Mouse (Mus musculus) kidney, embryonic 16.5 days (tissue): Measurements from ENCODE around the gene Creb3. TPM values are rescaled to one million over a fixed set of nuclear protein-coding genes. Genes with fewer than 3 reads are reported as not detected.

Source experiments
- ATAC-seq: fragments of 200-750 bp; cut with Nextera tagmentation; 2 replicates; pipeline ENCODE4 v1.8.0; 2017; ENCODE audit warnings: moderate TSS enrichment; ENCODE audit not compliant: low FRiP score, low TSS enrichment
- H3K27ac ChIP-seq: fragments of 300-500 bp; sonication (generic); 2 replicates; pipeline ENCODE4 v1.5.1; 2014; ENCODE audit warnings: low read length
- H3K27me3 ChIP-seq: fragments of 300-500 bp; sonication (generic); 2 replicates; pipeline ENCODE4 v1.6.1; 2014; ENCODE audit warnings: low read length, control low read depth, mixed read lengths; ENCODE audit not compliant: insufficient read depth
- H3K36me3 ChIP-seq: fragments of 300-500 bp; sonication (generic); 2 replicates; pipeline ENCODE4 v1.6.1; 2014; ENCODE audit warnings: low read length, control low read depth, mixed read lengths; ENCODE audit not compliant: insufficient read depth
- H3K4me1 ChIP-seq: fragments of 300-500 bp; sonication (generic); 2 replicates; pipeline ENCODE4 v1.6.1; 2014; ENCODE audit warnings: low read length, control low read depth, mixed read lengths; ENCODE audit not compliant: insufficient read depth
- H3K4me2 ChIP-seq: fragments of 300-500 bp; sonication (generic); replicated peaks from 2 replicates; pipeline ENCODE4 v1.6.1; 2014; ENCODE audit warnings: low read depth, low read length
- H3K4me3 ChIP-seq: fragments of 300-500 bp; sonication (generic); 2 replicates; pipeline ENCODE4 v1.5.1; 2014; ENCODE audit warnings: mild to moderate bottlenecking, low read length
- H3K9ac ChIP-seq: fragments of 300-500 bp; sonication (generic); replicated peaks from 2 replicates; pipeline ENCODE4 v1.6.1; 2014; ENCODE audit warnings: low read length
- H3K9me3 ChIP-seq: fragments of 300-500 bp; sonication (generic); 2 replicates; pipeline ENCODE4 v1.6.1; 2016; ENCODE audit warnings: low read length, control low read depth
- WGBS: fragments of 180-500 bp; shearing (Covaris S2); extraction: QIAGEN DNeasy Blood & Tissue Kit; methylation state at CpG from one replicate; pipeline ENCODE4 v1.1.7; 2014; 5-methylcytosine and 5-hydroxymethylcytosine counted together
- polyA plus RNA-seq: library from polyadenylated mRNA; unstranded; fragments of >200 nt; fragmentation: Nextera tagmentation; extraction: Ambion mirVana; gene quantifications from 2 replicates; pipeline ENCODE4 v1.2.1, GENCODE M21; 2015

Creb3 gene
- 80.2 and 83.0 TPM in 2 replicates for polyA plus RNA-seq

- Histone ChIP-seq H3K36me3 (peaks cover 26% of the 10 kb centered on the region), H3K4me2 (peak within 1 kb of the TSS; percentile 93), H3K9me3 (no peaks in the 10 kb centered on the region), H3K4me3 (peak within 1 kb of the TSS; percentile 82), H3K4me1 (peaks cover 54% of the 10 kb centered on the region), H3K27me3 (no peaks in the 10 kb centered on the region), H3K9ac (peak within 1 kb of the TSS; percentile 95), H3K27ac (peak within 1 kb of the TSS; percentile 100)
- WGBS = 0% methylated on average over 62 of the region's 62 CpGs
- ATAC-seq = peak; percentile 93
Observed at GRCm38 (mm10) chr4:43561997-43562768, at the start of gene Creb3, which contains the start of gene Tln1. Gene Creb3, plus strand, starts transcription at chr4:43562332. Gene Tln1, minus strand, starts transcription at chr4:43562691.

DNA sequence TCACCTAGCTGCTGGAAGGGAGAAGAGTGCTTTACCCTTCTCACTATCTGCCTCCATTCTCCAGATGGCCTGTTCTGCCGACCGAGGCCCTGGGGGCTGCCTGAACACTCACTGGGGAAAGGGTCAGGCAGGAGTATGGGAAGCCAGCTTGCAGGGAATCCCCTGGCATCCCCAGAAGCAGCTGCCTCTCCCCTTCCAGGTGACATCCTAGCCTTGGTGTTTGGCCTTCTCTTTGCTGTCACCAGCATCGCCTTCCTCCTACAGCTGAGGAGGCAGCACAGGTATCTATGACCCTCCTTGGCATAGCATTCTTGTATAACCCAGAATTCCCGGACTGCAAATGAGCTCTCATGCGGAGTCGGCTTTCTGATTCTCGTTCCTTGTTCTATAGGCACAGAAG is 49.5 kb upstream of the Creb3 start:
- peaks cover 14% of the 10 kb centered on the region for H3K4me1 ChIP-seq
- WGBS = 46% methylated on average over 7 of the region's 7 CpGs
- H3K9me3 ChIP-seq = no peaks in the 10 kb centered on the region

DNA sequence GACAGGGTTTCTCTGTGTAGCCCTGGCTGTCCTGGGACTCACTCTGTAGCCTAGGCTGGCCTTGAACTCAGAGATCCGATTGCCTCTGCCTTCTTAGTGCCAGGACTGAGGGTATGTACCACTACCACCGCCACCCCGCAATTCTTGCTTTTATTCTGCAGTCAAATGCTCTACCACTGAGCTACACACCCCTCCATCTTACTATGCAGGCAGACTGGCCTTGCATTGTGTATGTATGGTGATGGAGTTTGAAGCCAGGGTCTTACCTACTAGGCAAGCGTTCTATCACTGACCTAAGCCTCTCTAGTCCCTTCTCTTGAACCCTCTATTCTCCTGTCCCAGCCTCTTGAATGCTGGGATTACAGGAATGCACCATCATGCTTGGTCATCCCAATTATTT is 48.8 kb upstream of the Creb3 start:
- H3K27ac ChIP-seq = no peak overlapping the region
- H3K4me2 ChIP-seq = no peak overlapping the region
- H3K36me3 ChIP-seq = peaks cover 5% of the 10 kb centered on the region; the same call in 1 of the 2 replicates
- ATAC-seq = no peak
- H3K9ac ChIP-seq = no peak overlapping the region
- WGBS = 91% methylated on average over 4 of the region's 4 CpGs
- no peak overlapping the region for H3K4me3 ChIP-seq
- H3K4me1 ChIP-seq = peaks cover 8% of the 10 kb centered on the region; the same call in 1 of the 2 replicates
- H3K27me3 ChIP-seq = no peaks in the 10 kb centered on the region
- H3K9me3 ChIP-seq = no peaks in the 10 kb centered on the region

More for the DNA sequence above, 49.5 kb upstream of the Creb3 start:
- no peak overlapping the region for H3K4me3 ChIP-seq
- no peak overlapping the region for H3K27ac ChIP-seq
- no peaks in the 10 kb centered on the region for H3K27me3 ChIP-seq
- no peak overlapping the region for H3K4me2 ChIP-seq
- ATAC-seq = no peak
- H3K36me3 ChIP-seq = peaks cover 2% of the 10 kb centered on the region; the same call in 1 of the 2 replicates
- no peak overlapping the region for H3K9ac ChIP-seq

GRCm38 (mm10) chr4:43513791-43514190 is 48.3 kb upstream of the Creb3 start:
- WGBS = 65% methylated on average over 4 of the region's 4 CpGs
- Histone ChIP-seq H3K36me3 (peaks cover 5% of the 10 kb centered on the region; the same call in 1 of the 2 replicates), H3K9me3 (no peaks in the 10 kb centered on the region), H3K27ac (no peak overlapping the region), H3K4me1 (peaks cover 6% of the 10 kb centered on the region), H3K9ac (no peak overlapping the region), H3K4me2 (no peak overlapping the region), H3K27me3 (no peaks in the 10 kb centered on the region), H3K4me3 (no peak overlapping the region)
- no peak for ATAC-seq

GRCm38 (mm10) chr4:43515764-43516708 is 46.1 kb upstream of the Creb3 start:
- Histone ChIP-seq H3K4me1 (peaks cover 23% of the 10 kb centered on the region), H3K27ac (no peak overlapping the region), H3K9ac (no peak overlapping the region), H3K9me3 (no peaks in the 10 kb centered on the region), H3K4me3 (no peak overlapping the region), H3K4me2 (no peak overlapping the region), H3K36me3 (peaks cover 5% of the 10 kb centered on the region; the same call in 1 of the 2 replicates), H3K27me3 (no peaks in the 10 kb centered on the region)
- ATAC-seq = no peak
- 69% methylated on average over 11 of the region's 11 CpGs for WGBS

- peak overlapping the region; percentile 81 for H3K4me2 ChIP-seq
- peaks cover 54% of the 10 kb centered on the region for H3K4me1 ChIP-seq
- H3K27me3 ChIP-seq = peaks cover 17% of the 10 kb centered on the region
- ATAC-seq = no peak
- H3K4me3 ChIP-seq = peak overlapping the region; percentile 37
- H3K9me3 ChIP-seq = no peaks in the 10 kb centered on the region
- peaks cover 5% of the 10 kb centered on the region; the same call in 1 of the 2 replicates for H3K36me3 ChIP-seq
- WGBS = 21% methylated on average over 10 of the region's 10 CpGs
- H3K9ac ChIP-seq = peak overlapping the region; percentile 37; the same call in 1 of the 2 replicates
- no peak overlapping the region for H3K27ac ChIP-seq
Observed at GRCm38 (mm10) chr4:43519551-43519950, 42.6 kb upstream of the Creb3 start.

DNA sequence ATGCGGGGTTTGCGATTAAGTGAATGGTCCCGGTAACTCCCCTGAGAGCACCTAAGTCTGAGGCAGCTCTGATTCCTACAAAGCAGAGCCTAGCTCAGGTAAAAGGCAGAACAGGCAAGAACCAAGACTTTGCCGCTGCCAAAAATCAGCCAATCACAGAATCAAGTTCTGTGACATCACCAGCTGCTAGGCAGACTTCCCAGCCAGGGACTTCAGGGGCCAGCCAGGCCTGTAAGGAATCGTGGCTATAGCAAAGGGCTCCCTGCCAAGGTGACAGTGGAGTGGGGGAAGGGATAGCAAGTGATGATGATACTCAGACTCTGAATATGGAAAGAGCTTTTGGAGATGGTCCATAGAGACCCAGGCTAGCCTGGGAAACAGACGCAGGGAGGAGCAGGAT is 42.2 kb upstream of the Creb3 start:
- H3K27me3 ChIP-seq = peaks cover 18% of the 10 kb centered on the region
- peak overlapping the region; percentile 81 for H3K4me2 ChIP-seq
- 6% methylated on average over 6 of the region's 6 CpGs for WGBS
- peaks cover 55% of the 10 kb centered on the region for H3K4me1 ChIP-seq
- no peak overlapping the region; the same call in 1 of the 2 replicates for H3K27ac ChIP-seq
- H3K9me3 ChIP-seq = no peaks in the 10 kb centered on the region
- ATAC-seq = no peak
- peaks cover 5% of the 10 kb centered on the region; the same call in 1 of the 2 replicates for H3K36me3 ChIP-seq
- H3K9ac ChIP-seq = peak overlapping the region; percentile 37; the same call in 1 of the 2 replicates
- H3K4me3 ChIP-seq = peak overlapping the region; percentile 37

DNA sequence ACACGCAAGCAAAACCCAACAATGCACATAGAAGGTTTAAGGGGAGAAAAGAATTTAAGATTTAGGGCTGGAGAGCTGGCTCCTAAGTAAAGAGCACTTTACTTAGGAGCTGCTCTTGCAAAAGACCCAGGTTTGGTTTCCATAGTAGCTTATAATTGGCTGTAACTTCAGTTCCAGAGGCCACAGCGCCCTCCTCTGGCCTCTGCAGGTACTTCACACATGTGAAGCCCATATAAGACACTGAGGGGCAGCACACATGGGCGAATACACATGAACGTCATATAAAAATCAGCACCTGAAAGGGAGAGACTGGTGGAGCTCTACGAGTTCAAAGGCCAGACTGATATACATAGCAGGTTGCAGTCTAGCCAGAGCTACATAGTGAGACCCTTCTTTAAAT is 34.3 kb upstream of the Creb3 start:
- H3K36me3 ChIP-seq = peaks cover 21% of the 10 kb centered on the region
- 62% methylated on average over 5 of the region's 5 CpGs for WGBS
- H3K9me3 ChIP-seq = no peaks in the 10 kb centered on the region
- H3K4me3 ChIP-seq = no peak overlapping the region
- no peak for ATAC-seq
- no peak overlapping the region for H3K27ac ChIP-seq
- no peak overlapping the region for H3K4me2 ChIP-seq
- peaks cover 24% of the 10 kb centered on the region for H3K4me1 ChIP-seq
- H3K27me3 ChIP-seq = peaks cover 15% of the 10 kb centered on the region
- H3K9ac ChIP-seq = no peak overlapping the region

- peaks cover 27% of the 10 kb centered on the region for H3K36me3 ChIP-seq
- WGBS = 82% methylated on average over 9 of the region's 9 CpGs
- no peak overlapping the region for H3K4me2 ChIP-seq
- H3K4me1 ChIP-seq = peaks cover 19% of the 10 kb centered on the region
- no peak for ATAC-seq
- no peaks in the 10 kb centered on the region for H3K9me3 ChIP-seq
- H3K27me3 ChIP-seq = peaks cover 9% of the 10 kb centered on the region
- H3K4me3 ChIP-seq = no peak overlapping the region
- H3K27ac ChIP-seq = no peak overlapping the region
- H3K9ac ChIP-seq = no peak overlapping the region
Observed at GRCm38 (mm10) chr4:43528487-43528886, 33.6 kb upstream of the Creb3 start.
